Mouse (Mus musculus) B cell, adult (primary cell): ENCODE data around the gene Tas2r126. TPM values are rescaled to one million over a fixed set of nuclear protein-coding genes. Genes with fewer than 3 reads are reported as not detected.

ENCODE experiments used
- total RNA-seq: library from RNA; stranded (reverse); gene quantifications from 4 replicates; pipeline ENCODE4 v1.2.4, GENCODE M21; 2023; ENCODE audit not compliant: inconsistent age

Gene Tas2r126
- total RNA-seq, result 0.78 TPM in 1 of 4 replicates, not detected in the others

DNA sequence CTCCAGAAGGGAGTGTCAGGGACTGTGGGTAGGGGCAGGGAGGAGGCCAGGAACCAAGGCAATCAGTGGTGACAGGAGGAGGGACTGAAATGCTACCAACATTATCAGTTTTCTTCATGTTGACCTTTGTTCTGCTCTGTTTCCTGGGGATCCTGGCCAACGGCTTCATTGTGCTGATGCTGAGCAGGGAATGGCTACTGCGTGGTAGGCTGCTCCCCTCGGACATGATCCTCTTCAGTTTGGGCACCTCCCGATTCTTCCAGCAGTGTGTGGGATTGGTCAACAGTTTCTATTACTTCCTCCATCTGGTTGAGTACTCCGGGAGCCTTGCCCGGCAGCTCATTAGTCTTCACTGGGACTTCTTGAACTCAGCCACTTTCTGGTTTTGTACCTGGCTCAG, at the start of gene Tas2r126:
Gene Tas2r126, plus strand, starts transcription at position 90 of the 400 bp plus-strand sequence.

DNA sequence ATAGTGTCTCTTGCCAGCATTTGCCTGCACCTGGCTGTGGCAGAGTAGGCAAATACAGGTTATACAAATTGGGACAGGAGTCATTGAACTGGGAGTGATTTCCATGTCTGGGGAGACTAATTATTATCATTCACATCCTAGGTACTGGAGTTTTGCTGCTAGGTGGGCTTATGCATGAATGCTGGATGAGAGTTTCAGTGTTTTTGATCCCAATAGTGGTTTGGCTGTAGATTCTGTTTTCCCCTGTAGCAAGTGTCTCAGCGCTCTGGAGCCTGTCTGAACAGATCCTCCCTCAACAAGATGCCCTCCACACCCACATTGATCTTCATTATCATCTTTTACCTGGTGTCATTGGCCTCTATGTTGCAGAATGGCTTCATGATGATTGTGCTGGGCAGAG, 34.4 kb upstream of the Tas2r126 start, which contains the start of gene Tas2r143:
Gene Tas2r143, plus strand, starts transcription at position 301 of the 400 bp plus-strand sequence.

GRCm38 (mm10) chr6:42405134-42405533, 29.2 kb upstream of the Tas2r126 start, which contains the start of gene Tas2r135:
TSS of gene Tas2r135 (plus strand) at chr6:42405434.

DNA sequence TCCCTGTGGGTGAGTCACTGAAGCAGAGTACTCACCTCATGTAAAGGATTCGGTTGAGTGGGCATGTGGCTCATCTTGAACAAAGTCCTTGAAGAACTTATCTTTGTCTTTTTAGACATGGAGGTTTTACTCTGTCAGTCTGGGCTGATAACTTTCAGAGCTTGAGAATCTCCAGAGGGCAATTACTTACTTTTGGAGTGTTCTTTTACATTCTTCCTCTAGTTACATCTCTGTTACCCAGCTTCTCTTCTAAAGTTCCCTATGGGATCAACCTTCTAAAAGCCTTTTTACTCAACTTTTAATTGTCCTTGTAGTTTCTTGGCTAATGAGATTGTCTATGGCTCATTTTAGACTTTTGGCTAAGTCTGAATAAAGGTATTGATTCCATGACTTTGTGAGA, 30.8 kb downstream of the Tas2r126 start, which contains the start of gene Olfr458:
Gene Olfr458, minus strand, starts transcription at position 101 of the 400 bp plus-strand sequence.

DNA sequence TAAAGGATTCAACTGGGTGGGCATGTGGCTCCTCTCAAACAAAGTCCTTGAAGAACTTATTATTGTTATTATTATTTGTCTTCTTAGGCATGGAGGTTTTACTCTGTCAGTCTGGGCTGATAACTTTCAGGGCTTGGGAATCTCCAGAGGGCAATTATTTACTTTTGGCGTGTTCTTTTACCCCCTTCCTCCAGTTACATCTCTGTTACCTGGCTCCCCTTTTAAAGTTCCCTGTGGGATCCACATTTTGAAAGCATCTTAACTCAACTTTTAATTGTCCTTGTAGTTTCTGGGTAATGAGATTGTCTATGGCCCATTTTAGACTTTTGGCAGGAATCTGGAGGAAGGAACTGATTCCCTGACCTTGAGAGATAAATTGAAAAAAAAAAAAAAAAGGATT, 41.9 kb downstream of the Tas2r126 start, which contains the start of gene Olfr457:
Gene Olfr457, minus strand, starts transcription at position 101 of the 400 bp plus-strand sequence.

Other genes with a start within 250 kb of the Tas2r126 start
- not detected in 4 replicates for gene Tas2r144, start 219.2 kb upstream of the Tas2r126 start, total RNA-seq
- 7.1 to 9.4 TPM (median 7.4 TPM) in 4 replicates for gene Gstk1, start 188.6 kb upstream of the Tas2r126 start, total RNA-seq
- not detected in 4 replicates for gene Tmem139, start 172.6 kb upstream of the Tas2r126 start, total RNA-seq
- gene Casp2, start 169.6 kb upstream of the Tas2r126 start, total RNA-seq, result 119 to 124 TPM (median 122 TPM) in 4 replicates
- gene Clcn1, start 147.8 kb upstream of the Tas2r126 start, total RNA-seq, result 1.4 to 2.7 TPM (median 1.7 TPM) in 4 replicates
- gene Fam131b, start 109.9 kb upstream of the Tas2r126 start, total RNA-seq, result 0.13 TPM in 1 of 4 replicates, not detected in the others
- gene Zyx, start 84.9 kb upstream of the Tas2r126 start, total RNA-seq, result 73.9 to 79.6 TPM (median 78.8 TPM) in 4 replicates
- gene Epha1, start 61.3 kb upstream of the Tas2r126 start, total RNA-seq, result 0.22 TPM in 1 of 4 replicates, not detected in the others
- 0.60 to 1.0 TPM (median 0.86 TPM) in 3 of 4 replicates, not detected in the other for gene Tas2r143, start 34.3 kb upstream of the Tas2r126 start, total RNA-seq
- 0.81 TPM in 1 of 4 replicates, not detected in the others for gene Tas2r135, start 29.1 kb upstream of the Tas2r126 start, total RNA-seq
- gene Olfr458, start 30.7 kb downstream of the Tas2r126 start, total RNA-seq, result not detected in 4 replicates
- not detected in 4 replicates for gene Olfr457, start 41.8 kb downstream of the Tas2r126 start, total RNA-seq
- gene Olfr456, start 52.7 kb downstream of the Tas2r126 start, total RNA-seq, result not detected in 4 replicates
- gene Olfr455, start 113.1 kb downstream of the Tas2r126 start, total RNA-seq, result not detected in 4 replicates
- not detected in 4 replicates for gene Tcaf3, start 163.2 kb downstream of the Tas2r126 start, total RNA-seq
- gene Tcaf2, start 210.7 kb downstream of the Tas2r126 start, total RNA-seq, result not detected in 4 replicates